ENCODE assay signal across 22 mouse cellular contexts in genomic region chr5:118875096-118875637, GRCm38 (mm10).
DNase-seq lines count a peak whose midpoint lies in the region; ATAC-seq and TF ChIP-seq lines count a peak whose summit lies in the region.
"Had no signal": no experiment of that assay in that cellular context is flagged by ENCODE, and none has a peak within 500 bp of the region (broad histone marks: within the 10 kb centered on the region; RNA-seq: fewer than 3 reads in every experiment).

No protein-coding gene starts in this region.

- H3K4me1 ChIP-seq in kidney, adult 2 months (ENCODE audit: control insufficient read depth, insufficient read depth, low read length): no peaks in the 10 kb centered on the region
- peaks cover 22% of the 10 kb centered on the region for H3K4me1 ChIP-seq in embryonic facial prominence, embryonic 15.5 days

- no peaks in the 10 kb centered on the region for H3K36me3 ChIP-seq in kidney, adult 2 months (ENCODE audit: control insufficient read depth, insufficient read depth, low read length)
- H3K36me3 ChIP-seq in embryonic facial prominence, embryonic 15.5 days: no peaks in the 10 kb centered on the region
- H3K36me3 ChIP-seq: forebrain, embryonic 15.5 days; midbrain, embryonic 13.5 days had no signal

- no peaks in the 10 kb centered on the region for H3K9me3 ChIP-seq in embryonic facial prominence, embryonic 15.5 days (replicated peaks)
- H3K9me3 ChIP-seq: forebrain, embryonic 15.5 days; midbrain, embryonic 13.5 days had no signal

- H3K4me3 ChIP-seq in kidney, adult 2 months (ENCODE audit: insufficient read depth, low read depth, low read length): no peak overlapping the region
- no peak overlapping the region for H3K4me3 ChIP-seq in embryonic facial prominence, embryonic 15.5 days (replicated peaks)
- H3K4me3 ChIP-seq: forebrain, embryonic 15.5 days; midbrain, embryonic 13.5 days had no signal

- no peak for TF ChIP-seq CTCF in kidney, adult 2 months (conservative IDR thresholded peaks at IDR 0.05; ENCODE audit: insufficient read depth, insufficient read length, low read depth, low read length)

- WGBS in kidney, adult 2 months: 37% methylated on average over 10 of the region's 10 CpGs
- 41% methylated on average over 10 of the region's 10 CpGs for WGBS in embryonic facial prominence, embryonic 15.5 days

- no peak for ATAC-seq in embryonic facial prominence, embryonic 15.5 days (ENCODE audit: insufficient number of reproducible peaks, low FRiP score, low TSS enrichment, low read depth)
- no peak for ATAC-seq in megakaryocyte-erythroid progenitor cell, adult 5-6 weeks (replicated peaks; ENCODE audit: low FRiP score, low TSS enrichment, poor library complexity, severe bottlenecking)
- ATAC-seq: activated CD4-positive, CD25-positive, alpha-beta regulatory T cell, adult 4 months; forebrain, embryonic 15.5 days; hindbrain, postnatal 0 days; intestine, embryonic 16.5 days; liver, postnatal 0 days; midbrain, embryonic 13.5 days had no signal

- peak overlapping the region; percentile 6 for H3K4me2 ChIP-seq in embryonic facial prominence, embryonic 15.5 days (replicated peaks)
- H3K4me2 ChIP-seq: forebrain, embryonic 15.5 days; heart, embryonic 11.5 days; liver, embryonic 11.5 days; midbrain, embryonic 13.5 days had no signal

- TF ChIP-seq POLR2A in kidney, adult 2 months (IDR thresholded peaks at IDR 0.05; ENCODE audit: low read depth, low read length): no peak

- no peak overlapping the region for H3K9ac ChIP-seq in embryonic facial prominence, embryonic 15.5 days
- H3K9ac ChIP-seq: forebrain, embryonic 15.5 days; liver, postnatal 0 days; midbrain, embryonic 13.5 days had no signal

- peaks cover 1% of the 10 kb centered on the region; the same call in 1 of the 2 replicates for H3K27me3 ChIP-seq in kidney, adult 2 months (replicated peaks; ENCODE audit: control insufficient read depth, insufficient read depth, low read length)
- peaks cover 10% of the 10 kb centered on the region for H3K27me3 ChIP-seq in embryonic facial prominence, embryonic 15.5 days

- DNase-seq in adrenal gland, adult (ENCODE audit: inconsistent age in 2 of 2, low spot score in 1 of 2): peak; percentile 40 to 87
- no peak for DNase-seq in adrenal gland, postnatal 4 days (ENCODE audit: low spot score in 2 of 2)
- DNase-seq in kidney, adult 2 months: no peak
- no peak for DNase-seq in kidney, adult 9 months
- peak; percentile 42 for DNase-seq in adrenal gland, postnatal 10 days
- DNase-seq: cerebellum, adult 8-10 months; cerebellum, postnatal 36 days; gastrocnemius, postnatal 10 days; heart, postnatal 14 days; kidney, postnatal 14 days; liver, postnatal 0 days; thymus, adult 18-20 months; thymus, postnatal 36 days had no signal

- 0 out of 2 replicates have a peak overlapping the region, but pooled peaks have one; percentile 29 for H3K27ac ChIP-seq in kidney, adult 2 months (ENCODE audit: insufficient read depth, low read depth, low read length)
- peak overlapping the region; percentile 9; the same call in 1 of the 2 replicates for H3K27ac ChIP-seq in embryonic facial prominence, embryonic 15.5 days (replicated peaks)
- H3K27ac ChIP-seq: forebrain, embryonic 15.5 days; hindbrain, postnatal 0 days; midbrain, embryonic 13.5 days had no signal

Comparison
In these comparisons a context has a peak if more than half of its experiments do, and no peak if none do; other contexts are left out.
1. DNase-seq: peak in adrenal gland, adult (2 of 2) and adrenal gland, postnatal 10 days (single experiment); none in adrenal gland, postnatal 4 days (0 of 2), kidney, adult 2 months (single experiment) and kidney, adult 9 months (single experiment).